Mouse (Mus musculus): ENCODE data around the gene Lingo4. TPM values are rescaled to one million over a fixed set of nuclear protein-coding genes. Genes with fewer than 3 reads are reported as not detected.
A peak's percentile ranks its signal among the peaks of the same experiment; 100 is the strongest.

The Lingo4 gene
- total RNA-seq, 2 experiments from 2014 or later = 0.72 to 1.1 TPM

DNA sequence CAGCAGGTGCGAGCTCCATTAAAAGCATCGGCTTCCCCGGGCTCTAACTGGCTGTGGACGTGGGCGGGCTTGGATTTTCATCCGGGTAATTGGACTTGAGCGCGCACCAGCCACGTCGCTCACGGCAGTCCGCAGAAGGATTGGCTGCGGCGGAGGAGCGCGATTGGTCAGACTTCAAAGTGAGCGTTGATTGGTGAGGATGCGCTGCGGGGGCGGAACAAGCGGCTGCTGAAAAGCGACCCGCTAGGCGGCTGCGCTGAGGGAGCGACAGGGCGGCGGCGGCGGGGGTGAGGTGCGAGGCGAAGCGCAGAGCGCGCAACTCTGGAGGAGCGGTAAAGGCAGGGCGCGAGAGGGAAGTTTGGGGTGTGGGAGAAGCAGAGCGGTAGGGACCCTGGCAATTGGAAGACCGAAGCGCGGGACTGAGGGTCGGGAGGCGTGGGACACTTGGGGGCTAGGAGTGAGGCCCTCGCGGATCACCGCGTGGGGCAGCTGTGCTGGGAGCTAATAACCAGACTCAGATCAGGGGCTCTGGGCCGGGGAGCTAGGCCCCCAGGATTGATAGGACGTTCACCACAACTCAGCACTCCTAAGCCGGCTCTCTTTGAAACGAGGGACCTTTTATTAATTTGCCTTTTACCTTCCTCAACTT, 14.8 kb downstream of the Lingo4 start, which contains the start of gene Tdrkh:
Gene Tdrkh, plus strand, starts transcription at position 243 of the 649 bp plus-strand sequence.
- peak within 1 kb of the TSS; percentile 88 for H3K4me3 ChIP-seq
- TF ChIP-seq CTCF (IDR thresholded peaks at IDR 0.05) = peak; percentile 34
- intact Hi-C loops (cut with DNase I) = loop anchor here (2.0 kb wide), 1 partner anchor 46 kb away; no protein-coding TSS in a partner anchor
- DNase-seq (ENCODE audit: extremely low spot score in 1 of 2, low spot score in 2 of 2) = peak; percentile 97 to 98
- peak within 1 kb of the TSS; percentile 87 for H3K27ac ChIP-seq

DNA sequence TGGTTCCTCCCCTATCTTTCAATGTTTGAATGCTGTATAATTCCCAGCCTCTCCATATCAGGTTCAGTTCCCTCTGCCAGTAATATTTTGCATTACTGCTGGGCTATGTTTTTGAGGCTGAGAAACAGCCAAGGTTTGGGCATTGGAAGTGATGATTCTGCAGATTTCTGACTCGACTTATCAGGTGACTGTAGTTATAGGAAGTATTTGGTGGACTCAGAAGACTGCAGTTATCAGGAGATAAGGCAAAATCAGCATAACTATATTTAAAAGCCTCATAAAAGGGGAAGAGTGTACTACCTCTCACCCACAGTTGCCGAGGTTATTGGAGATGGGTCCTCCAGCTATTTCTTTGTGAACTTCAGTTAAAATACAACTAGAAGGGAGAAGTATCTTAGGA, 32.7 kb downstream of the Lingo4 start:
- Histone ChIP-seq H3K27ac (no peak overlapping the region), H3K4me3 (no peak overlapping the region)
- DNase-seq (ENCODE audit: extremely low spot score in 1 of 2, low spot score in 2 of 2) = no peak
- no peak for TF ChIP-seq CTCF (IDR thresholded peaks at IDR 0.05)
- intact Hi-C loops (cut with DNase I) = no loop called here

- intact Hi-C loops (cut with DNase I) = no loop called here
- no peak for DNase-seq (ENCODE audit: extremely low spot score in 1 of 2, low spot score in 2 of 2)
- Histone ChIP-seq H3K4me3 (no peak overlapping the region), H3K27ac (no peak overlapping the region)
- TF ChIP-seq CTCF (IDR thresholded peaks at IDR 0.05) = no peak
Measured at GRCm38 (mm10) chr3:94434305-94434704, 36.0 kb downstream of the Lingo4 start.

- intact Hi-C loops (cut with DNase I) = no loop called here
- DNase-seq (ENCODE audit: extremely low spot score in 1 of 2, low spot score in 2 of 2) = no peak
- Histone ChIP-seq H3K27ac (no peak overlapping the region), H3K4me3 (no peak overlapping the region)
- no peak for TF ChIP-seq CTCF (IDR thresholded peaks at IDR 0.05)
Measured at GRCm38 (mm10) chr3:94436420-94436819, 38.1 kb downstream of the Lingo4 start.

DNA sequence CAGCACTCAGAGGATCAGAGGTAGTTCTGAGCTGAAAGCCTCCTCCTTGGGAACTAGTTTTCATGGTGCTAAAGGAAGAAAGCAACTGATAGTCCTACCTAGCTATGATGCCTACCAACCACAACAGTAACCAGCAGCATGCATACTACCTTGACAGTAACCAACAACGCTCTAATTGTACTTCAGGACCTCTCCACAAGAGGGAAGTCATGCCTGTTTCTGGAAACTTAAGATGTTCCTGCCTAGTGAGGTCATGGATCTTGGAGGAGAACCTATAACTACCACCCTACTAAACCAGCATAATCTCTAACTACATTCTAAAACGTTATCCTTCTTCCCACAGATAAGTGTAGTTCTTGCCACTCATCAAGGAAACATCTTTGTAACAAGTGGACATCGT, 42.9 kb downstream of the Lingo4 start:
- intact Hi-C loops (cut with DNase I) = loop anchor here (5.0 kb wide), 1 partner anchor 74 kb away; no protein-coding TSS in a partner anchor
- TF ChIP-seq CTCF (IDR thresholded peaks at IDR 0.05) = peak; percentile 54
- H3K4me3 ChIP-seq = no peak overlapping the region
- no peak overlapping the region for H3K27ac ChIP-seq
- DNase-seq (ENCODE audit: extremely low spot score in 1 of 2, low spot score in 2 of 2) = peak in 1 of 2 experiments; percentile 25

GRCm38 (mm10) chr3:94442951-94443596, 44.8 kb downstream of the Lingo4 start, which contains the start of gene Mrpl9:
Gene Mrpl9, plus strand, starts transcription at chr3:94443318.
- TF ChIP-seq CTCF (IDR thresholded peaks at IDR 0.05) = no peak
- DNase-seq (ENCODE audit: extremely low spot score in 1 of 2, low spot score in 2 of 2) = peak; percentile 95 to 98
- peak within 1 kb of the TSS; percentile 91 for H3K4me3 ChIP-seq
- intact Hi-C loops (cut with DNase I) = loop anchor here (2.0 to 5.0 kb wide), 2 partner anchors 76 to 140 kb away; partner anchors contain the start of gene Snx27
- H3K27ac ChIP-seq = peak within 1 kb of the TSS; percentile 87

DNA sequence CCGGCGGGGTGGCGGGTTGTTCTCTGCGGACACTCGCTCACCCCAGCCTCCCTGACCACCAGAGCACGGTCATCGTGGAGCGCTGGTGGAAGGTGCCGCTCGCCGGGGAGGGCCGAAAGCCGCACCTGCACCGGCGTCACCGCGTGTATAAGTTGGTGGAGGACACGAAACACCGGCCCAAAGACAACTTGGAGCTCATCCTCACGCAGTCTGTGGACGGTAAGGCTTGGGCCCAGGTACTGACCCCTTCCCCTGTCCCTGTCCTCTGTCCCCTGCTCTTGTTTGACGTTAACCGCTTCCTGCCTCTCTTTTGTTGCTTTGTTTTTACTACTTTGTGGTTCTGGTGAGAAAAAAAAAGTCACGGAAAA, 45.3 kb downstream of the Lingo4 start, which contains the start of gene Oaz3:
Gene Oaz3, minus strand, starts transcription at position 319 of the 368 bp plus-strand sequence.
- TF ChIP-seq CTCF (IDR thresholded peaks at IDR 0.05) = no peak
- Histone ChIP-seq H3K27ac (peak within 1 kb of the TSS; percentile 87), H3K4me3 (peak within 1 kb of the TSS; percentile 91)
- peak in 1 of 2 experiments; percentile 29 for DNase-seq (ENCODE audit: extremely low spot score in 1 of 2, low spot score in 2 of 2)
- intact Hi-C loops (cut with DNase I) = loop anchor here (2.0 to 5.0 kb wide), 2 partner anchors 76 to 139 kb away; partner anchors contain the start of gene Snx27

DNA sequence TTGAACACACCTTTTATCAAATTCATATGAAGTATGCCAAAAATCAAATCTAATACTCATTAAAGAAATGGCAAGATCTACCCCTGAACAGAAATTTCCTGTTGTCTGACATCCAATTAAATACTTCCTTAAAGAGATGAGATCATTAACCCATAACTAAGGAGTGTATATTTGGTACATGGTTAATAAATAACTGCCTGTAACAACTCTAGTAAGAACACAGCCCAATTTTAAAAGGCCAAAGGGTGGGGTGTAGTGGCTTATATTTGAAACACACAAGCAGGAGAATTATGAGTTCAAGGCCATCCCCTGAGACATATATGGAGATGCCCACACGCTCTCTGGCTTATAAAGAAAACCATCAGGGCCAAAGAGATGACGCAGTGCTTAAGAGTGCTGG, 51.1 kb downstream of the Lingo4 start:
- DNase-seq (ENCODE audit: extremely low spot score in 1 of 2, low spot score in 2 of 2) = no peak
- intact Hi-C loops (cut with DNase I) = no loop called here
- TF ChIP-seq CTCF (IDR thresholded peaks at IDR 0.05) = no peak
- H3K4me3 ChIP-seq = no peak overlapping the region
- H3K27ac ChIP-seq = no peak overlapping the region

Other genes starting within 250 kb of the Lingo4 start
- gene Gm10696, start 220.3 kb upstream of the Lingo4 start, total RNA-seq (2021) = not detected
- gene Gm5286, start 201.8 kb upstream of the Lingo4 start, total RNA-seq (2021) = not detected
- not detected for gene Gm4778, start 134.5 kb upstream of the Lingo4 start, total RNA-seq (2021)
- 10 to 100 TPM; 17.6 to 19.0 TPM for gene Them4, start 88.4 kb upstream of the Lingo4 start, total RNA-seq (2021)
- not detected for gene Them5, start 56.4 kb upstream of the Lingo4 start, total RNA-seq (2021)
- gene C2cd4d, start 36.1 kb upstream of the Lingo4 start, total RNA-seq (2021) = under 1 TPM in 1 of 2 experiments, not detected in 1; 0.44 TPM
- under 1 TPM; 0.52 to 0.91 TPM for gene Rorc, start 25.7 kb upstream of the Lingo4 start, total RNA-seq (2021)
- gene Tdrkh, start 14.8 kb downstream of the Lingo4 start, total RNA-seq (2021) = 10 to 100 TPM; 38.8 to 38.9 TPM
- 10 to 100 TPM; 38.6 to 41.6 TPM for gene Mrpl9, start 44.8 kb downstream of the Lingo4 start, total RNA-seq (2021)
- gene Oaz3, start 45.4 kb downstream of the Lingo4 start, total RNA-seq (2021) = not detected
- gene Celf3, start 79.8 kb downstream of the Lingo4 start, total RNA-seq (2021) = 100 to 1,000 TPM; 159 to 177 TPM
- 1 to 10 TPM; 4.4 to 5.8 TPM for gene Riiad1, start 81.8 kb downstream of the Lingo4 start, total RNA-seq (2021)
- 100 to 1,000 TPM; 102 to 107 TPM for gene Snx27, start 184.2 kb downstream of the Lingo4 start, total RNA-seq (2021)
- gene Gm10972, start 244.6 kb downstream of the Lingo4 start, total RNA-seq (2021) = not detected

All from left cerebral cortex, adult 2 months (tissue).